Comparison of ENCODE assay signal across 19 mouse cellular contexts in genomic region chr9:61826415-61826814, GRCm38 (mm10).
DNase-seq lines count a peak whose midpoint lies in the region; ATAC-seq lines count a peak whose summit lies in the region.
"Had no signal": no experiment of that assay in that cellular context is flagged by ENCODE, and none has a peak within 500 bp of the region (broad histone marks: within the 10 kb centered on the region; RNA-seq: fewer than 3 reads in every experiment).

No protein-coding gene starts in this region.

- peak; percentile 2 for DNase-seq in thymus, postnatal 0 days (ENCODE audit: low spot score)
- no peak for DNase-seq in thymus, postnatal 14 days
- DNase-seq in c-Kit-positive CD71-negative TER-119-negative erythroid progenitor cells, embryonic 14.5 days (ENCODE audit: low read depth) = peak; percentile 10
- no peak for DNase-seq in testis, postnatal 10 days (ENCODE audit: low spot score)
- DNase-seq in right cerebral cortex, postnatal 36 days (ENCODE audit: low spot score in 2 of 2) = no peak
- DNase-seq: adrenal gland, postnatal 25 days; cerebellum, adult 2 months; cerebellum, postnatal 25 days; gastrocnemius, postnatal 25 days; heart, adult 18-20 months; heart, postnatal 4 days; kidney, adult 18-20 months; liver, postnatal 0 days; lung, postnatal 36 days; retina, postnatal 1 day; right cerebral cortex, postnatal 14 days; thymus, postnatal 4 days had no signal

- 0 out of 2 replicates have a peak, but pooled peaks have one; percentile 27 for ATAC-seq in megakaryocyte, adult 5-6 weeks (ENCODE audit: poor library complexity, severe bottlenecking)
- ATAC-seq: midbrain, embryonic 13.5 days had no signal

Comparison
In these comparisons a context has a peak if more than half of its experiments do, and no peak if none do; other contexts are left out.
1. DNase-seq: peak in thymus, postnatal 0 days (single experiment) and c-Kit-positive CD71-negative TER-119-negative erythroid progenitor cells, embryonic 14.5 days (single experiment); none in thymus, postnatal 14 days (single experiment), testis, postnatal 10 days (single experiment) and right cerebral cortex, postnatal 36 days (0 of 2).